ENCODE assay signal across 15 mouse cellular contexts in genomic region chr11:7197491-7197941, GRCm38 (mm10). TPM values are rescaled to one million over a fixed set of nuclear protein-coding genes. Genes with fewer than 3 reads are reported as not detected.
DNase-seq lines count a peak whose midpoint lies in the region; ATAC-seq and TF ChIP-seq lines count a peak whose summit lies in the region.
"Had no signal": no experiment of that assay in that cellular context is flagged by ENCODE, and none has a peak within 500 bp of the region (broad histone marks: within the 10 kb centered on the region; RNA-seq: fewer than 3 reads in every experiment).

TSS of gene Igfbp1 (plus strand) at chr11:7197782.

- no peaks in the 10 kb centered on the region for H3K4me1 ChIP-seq in lung, postnatal 0 days (ENCODE audit: insufficient read depth, low read depth, low read length)
- H3K4me1 ChIP-seq in stomach, embryonic 15.5 days, result 0 out of 2 replicates have a peak, but pooled peaks cover 5% of the 10 kb centered on the region

- 49% methylated on average over 12 of the region's 12 CpGs for WGBS in lung, postnatal 0 days
- 54% methylated on average over 12 of the region's 12 CpGs for WGBS in stomach, embryonic 15.5 days

- no peak within 1 kb of the TSS for H3K4me2 ChIP-seq in lung, postnatal 0 days (replicated peaks; ENCODE audit: low read depth, low read length)
- H3K4me2 ChIP-seq in stomach, embryonic 15.5 days, result no peak within 1 kb of the TSS
- H3K4me2 ChIP-seq: forebrain, embryonic 12.5 days had no signal

- ATAC-seq in lung, postnatal 0 days, result no peak
- peak; percentile 63 for ATAC-seq in stomach, embryonic 15.5 days (ENCODE audit: insufficient read depth, low FRiP score, low read depth)

- no peaks in the 10 kb centered on the region for H3K9me3 ChIP-seq in lung, postnatal 0 days (ENCODE audit: low read length)
- H3K9me3 ChIP-seq in stomach, embryonic 15.5 days, result no peaks in the 10 kb centered on the region
- H3K9me3 ChIP-seq: forebrain, embryonic 12.5 days had no signal

- H3K27me3 ChIP-seq in lung, postnatal 0 days (replicated peaks; ENCODE audit: insufficient read depth, low read length), result no peaks in the 10 kb centered on the region
- H3K27me3 ChIP-seq in stomach, embryonic 15.5 days (replicated peaks), result no peaks in the 10 kb centered on the region
- H3K27me3 ChIP-seq: forebrain, embryonic 12.5 days had no signal

- no peak within 1 kb of the TSS for H3K4me3 ChIP-seq in lung, postnatal 0 days (ENCODE audit: low read depth, low read length)
- H3K4me3 ChIP-seq in stomach, embryonic 15.5 days (replicated peaks), result no peak within 1 kb of the TSS
- H3K4me3 ChIP-seq: forebrain, embryonic 12.5 days; heart, adult 2 months had no signal

- no peaks in the 10 kb centered on the region for H3K36me3 ChIP-seq in lung, postnatal 0 days (ENCODE audit: insufficient read depth, low read length)
- no peaks in the 10 kb centered on the region for H3K36me3 ChIP-seq in stomach, embryonic 15.5 days
- H3K36me3 ChIP-seq: forebrain, embryonic 12.5 days had no signal

- TF ChIP-seq EP300 in lung, postnatal 0 days (IDR thresholded peaks at IDR 0.05), result no peak

- no peak for TF ChIP-seq CTCF in lung, postnatal 0 days (IDR thresholded peaks at IDR 0.05)

- DNase-seq in adrenal gland, postnatal 10 days, result no peak
- no peak for DNase-seq in adrenal gland, postnatal 36 days
- DNase-seq in lung, postnatal 0 days (ENCODE audit: low spot score), result no peak
- DNase-seq in lung, postnatal 4 days, result no peak
- peak; percentile 72 to 84 for DNase-seq in kidney, postnatal 4 days
- no peak for DNase-seq in gastrocnemius, adult 8-10 months (ENCODE audit: low spot score in 2 of 2)
- no peak for DNase-seq in left cerebral cortex, adult 9 months (ENCODE audit: low spot score in 2 of 2)
- DNase-seq: adrenal gland, postnatal 25 days; cerebellum, adult 9-11 months; heart, adult 2 months; left cerebral cortex, postnatal 4 days had no signal

- no peak within 1 kb of the TSS for H3K9ac ChIP-seq in lung, postnatal 0 days (replicated peaks; ENCODE audit: low read depth)
- no peak within 1 kb of the TSS for H3K9ac ChIP-seq in stomach, embryonic 15.5 days
- H3K9ac ChIP-seq: forebrain, embryonic 12.5 days had no signal

- 0 out of 2 replicates have a peak within 1 kb of the TSS, but pooled peaks have one; percentile 38 for H3K27ac ChIP-seq in lung, postnatal 0 days (ENCODE audit: low read length)
- H3K27ac ChIP-seq in stomach, embryonic 15.5 days, result no peak within 1 kb of the TSS
- H3K27ac ChIP-seq: forebrain, embryonic 12.5 days; heart, adult 2 months had no signal

RNA-seq across cellular contexts. Expression of gene Igfbp1, which starts in this region (rescaled TPM):
- total RNA-seq in adrenal gland, postnatal 10 days (2021), result 100 to 1,000 TPM; 133 to 360 TPM
- under 1 TPM in 1 of 2 experiments, not detected in 1; 0.46 TPM for total RNA-seq in adrenal gland, postnatal 36 days (2021)
- polyA plus RNA-seq in lung, postnatal 0 days (2015; fragmentation: Nextera tagmentation; extraction: Ambion mirVana), result 0.23 and 0.69 TPM in 2 replicates
- 4.2 and 8.7 TPM in 2 replicates for polyA plus RNA-seq in stomach, embryonic 15.5 days (2015; fragmentation: Nextera tagmentation; extraction: Ambion mirVana)
- total RNA-seq in gastrocnemius, adult 8-10 months (2022), result not detected
- total RNA-seq: adrenal gland, postnatal 25 days; heart, adult 2 months; MEL; monocyte, adult 5-6 weeks had no signal
- polyA plus RNA-seq: forebrain, embryonic 12.5 days; heart, adult 2 months had no signal

Comparison
In these comparisons a context has a peak if more than half of its experiments do, and no peak if none do; other contexts are left out.
1. RNA of gene Igfbp1 (total RNA-seq): 133 to 360 TPM in adrenal gland, postnatal 10 days; 0.46 TPM in adrenal gland, postnatal 36 days and not detected in gastrocnemius, adult 8-10 months; every median in the first group is over 10 times any median in the second.
2. DNase-seq: peak in kidney, postnatal 4 days (2 of 2); none in adrenal gland, postnatal 10 days (single experiment), adrenal gland, postnatal 36 days (0 of 2), lung, postnatal 0 days (single experiment), lung, postnatal 4 days (0 of 2), gastrocnemius, adult 8-10 months (0 of 2) and left cerebral cortex, adult 9 months (0 of 2).